Mouse (Mus musculus): ENCODE results near the gene Spock2. TPM values are rescaled to one million over a fixed set of nuclear protein-coding genes. Genes with fewer than 3 reads are reported as not detected.
"Not testable (repeated sequence)": the region's sequence is repeated elsewhere in the genome, so short reads cannot be mapped to it uniquely, and the experiment has no call there.

The Spock2 gene
- polyA plus RNA-seq, 1 experiment from 2014 or later: 19.2 TPM

DNA sequence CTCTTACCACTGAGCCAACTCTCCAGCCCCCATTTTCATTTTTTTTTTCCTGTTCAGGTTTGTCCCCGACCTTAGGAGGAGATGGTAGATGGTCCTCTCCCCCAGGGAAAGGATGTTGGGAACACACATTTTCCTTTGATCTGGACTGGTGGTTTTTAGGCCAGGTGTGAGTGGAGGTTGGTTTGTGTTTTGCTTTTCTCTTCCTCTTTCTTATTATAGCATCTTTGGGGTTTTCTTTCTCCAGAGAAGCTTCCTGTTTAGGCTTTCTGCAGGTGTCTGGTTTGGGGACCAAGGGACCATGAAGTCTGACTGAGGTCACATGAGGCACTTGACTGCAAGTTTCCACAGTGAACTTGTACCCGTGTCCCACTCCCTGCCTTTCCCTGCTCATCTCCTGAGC, 62.3 kb downstream of the Spock2 start:
- Histone ChIP-seq H3K9ac (ENCODE audit: low read depth, low read length) (no peak overlapping the region), H3K4me1 (replicated peaks; ENCODE audit: control insufficient read depth, insufficient read depth, low read length) (no peaks in the 10 kb centered on the region), H3K27me3 (ENCODE audit: control insufficient read depth, insufficient read depth, low read length) (no peaks in the 10 kb centered on the region), H3K36me3 (ENCODE audit: control insufficient read depth, insufficient read depth, low read length) (no peaks in the 10 kb centered on the region), H3K9me3 (ENCODE audit: control insufficient read depth, low read length) (no peaks in the 10 kb centered on the region), H3K27ac (ENCODE audit: low read depth, low read length) (no peak overlapping the region), H3K4me3 (ENCODE audit: low read depth, low read length) (no peak overlapping the region), H3K4me2 (replicated peaks; ENCODE audit: low read depth, low read length) (no peak overlapping the region)
- ATAC-seq (ENCODE audit: low FRiP score) (no peak), DNase-seq (ENCODE audit: low spot score) (no peak)
- WGBS: 82% methylated on average over 2 of the region's 2 CpGs

DNA sequence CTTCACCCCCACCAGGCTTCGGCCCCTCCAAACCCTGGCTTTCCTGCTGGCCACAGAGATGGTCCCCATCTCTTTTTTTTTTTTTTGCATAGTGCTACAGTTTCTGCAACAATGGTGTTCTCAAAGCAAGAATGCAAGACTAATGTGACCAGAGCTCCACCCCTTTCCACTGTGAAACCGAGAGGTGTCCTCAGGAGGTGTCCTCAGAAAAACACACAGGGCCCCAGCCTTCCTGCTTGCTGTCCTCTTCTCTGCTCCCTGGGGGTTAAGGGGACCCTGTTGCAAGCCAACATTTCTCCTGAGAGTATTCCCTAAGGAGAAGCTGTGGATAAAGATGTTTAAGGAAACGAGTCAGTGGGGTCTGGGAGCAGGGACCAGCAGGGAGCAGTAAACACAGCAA, 62.9 kb downstream of the Spock2 start:
- H3K4me3 ChIP-seq (ENCODE audit: low read depth, low read length): no peak overlapping the region
- 67% methylated on average over 3 of the region's 3 CpGs for WGBS
- H3K27me3 ChIP-seq (ENCODE audit: control insufficient read depth, insufficient read depth, low read length): no peaks in the 10 kb centered on the region
- DNase-seq (ENCODE audit: low spot score) (no peak), ATAC-seq (ENCODE audit: low FRiP score) (no peak)
- no peak overlapping the region for H3K27ac ChIP-seq (ENCODE audit: low read depth, low read length)
- H3K9ac ChIP-seq (ENCODE audit: low read depth, low read length): no peak overlapping the region
- H3K36me3 ChIP-seq (ENCODE audit: control insufficient read depth, insufficient read depth, low read length): no peaks in the 10 kb centered on the region
- H3K4me1 ChIP-seq (replicated peaks; ENCODE audit: control insufficient read depth, insufficient read depth, low read length): no peaks in the 10 kb centered on the region
- H3K9me3 ChIP-seq (ENCODE audit: control insufficient read depth, low read length): no peaks in the 10 kb centered on the region
- H3K4me2 ChIP-seq (replicated peaks; ENCODE audit: low read depth, low read length): no peak overlapping the region

DNA sequence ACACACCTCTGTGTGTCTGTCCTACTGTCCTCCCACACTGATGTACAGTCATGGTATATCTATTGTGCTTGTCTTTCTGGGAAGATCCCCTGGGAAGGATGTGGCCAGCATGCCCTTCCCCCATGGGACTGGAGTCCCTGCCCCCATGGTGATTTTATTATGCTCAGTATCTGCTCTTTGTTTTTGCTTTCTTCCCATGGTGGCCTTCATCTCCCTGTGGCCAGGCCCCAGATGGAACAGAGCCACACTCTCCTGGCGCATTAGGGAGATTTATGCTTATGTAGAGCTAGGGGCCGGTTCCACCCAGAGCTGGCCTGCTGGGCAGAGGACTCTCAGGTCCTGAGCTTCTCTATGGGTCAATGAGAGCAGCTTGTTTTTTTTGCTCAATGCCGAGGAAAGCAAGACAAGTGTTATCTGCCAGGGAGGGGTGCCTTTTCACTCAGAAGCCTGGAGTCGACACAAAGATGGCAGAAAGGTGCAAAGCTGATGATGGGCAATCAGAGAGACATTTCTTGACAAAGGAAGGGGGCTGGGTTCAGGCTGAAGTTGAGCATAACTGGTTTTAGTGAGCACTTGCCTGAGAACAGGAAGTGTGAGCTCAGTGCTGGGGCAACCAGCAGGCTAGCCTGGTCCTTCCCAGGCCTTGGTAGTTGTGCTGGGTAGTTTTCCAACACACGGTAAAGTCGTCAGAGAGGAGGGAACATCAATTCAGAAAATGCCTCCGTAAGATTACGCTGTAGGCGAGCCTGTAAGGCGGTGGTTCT, 64.5 kb downstream of the Spock2 start:
- Histone ChIP-seq H3K4me2 (replicated peaks; ENCODE audit: low read depth, low read length) (no peak overlapping the region), H3K36me3 (ENCODE audit: control insufficient read depth, insufficient read depth, low read length) (no peaks in the 10 kb centered on the region), H3K9ac (ENCODE audit: low read depth, low read length) (no peak overlapping the region), H3K27ac (ENCODE audit: low read depth, low read length) (no peak overlapping the region), H3K4me1 (replicated peaks; ENCODE audit: control insufficient read depth, insufficient read depth, low read length) (no peaks in the 10 kb centered on the region), H3K9me3 (ENCODE audit: control insufficient read depth, low read length) (no peaks in the 10 kb centered on the region), H3K27me3 (ENCODE audit: control insufficient read depth, insufficient read depth, low read length) (no peaks in the 10 kb centered on the region), H3K4me3 (ENCODE audit: low read depth, low read length) (no peak overlapping the region)
- no peak for DNase-seq (ENCODE audit: low spot score)
- 83% methylated on average over 10 of the region's 10 CpGs for WGBS
- no peak for ATAC-seq (ENCODE audit: low FRiP score)

DNA sequence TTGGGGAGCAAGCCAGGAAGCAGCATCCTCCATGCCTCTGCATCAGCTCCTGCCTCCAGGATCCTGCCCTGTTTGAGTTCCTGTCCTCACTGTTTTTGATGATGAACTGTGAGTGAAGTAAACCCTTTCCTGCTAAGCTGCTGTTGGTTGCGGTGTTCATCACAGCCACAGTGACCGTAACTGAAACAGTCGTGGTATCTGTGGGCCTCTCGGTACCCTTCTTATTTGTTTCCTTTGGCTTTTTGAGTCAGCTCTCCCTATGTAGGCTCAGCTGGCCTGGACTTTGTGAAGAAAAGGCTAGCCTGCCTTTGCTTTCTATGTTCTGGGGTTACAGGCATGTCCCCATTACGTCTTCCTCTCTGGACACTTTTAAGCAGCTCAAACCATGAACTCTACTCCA, 65.3 kb downstream of the Spock2 start:
- no peak for DNase-seq (ENCODE audit: low spot score)
- no peak overlapping the region for H3K4me3 ChIP-seq (ENCODE audit: low read depth, low read length)
- H3K36me3 ChIP-seq (ENCODE audit: control insufficient read depth, insufficient read depth, low read length): no peaks in the 10 kb centered on the region
- H3K4me1 ChIP-seq (replicated peaks; ENCODE audit: control insufficient read depth, insufficient read depth, low read length): no peaks in the 10 kb centered on the region
- no peak overlapping the region for H3K27ac ChIP-seq (ENCODE audit: low read depth, low read length)
- H3K9ac ChIP-seq (ENCODE audit: low read depth, low read length): no peak overlapping the region
- ATAC-seq (ENCODE audit: low FRiP score): no peak
- 97% methylated on average over 5 of the region's 5 CpGs for WGBS
- no peaks in the 10 kb centered on the region for H3K27me3 ChIP-seq (ENCODE audit: control insufficient read depth, insufficient read depth, low read length)
- no peak overlapping the region for H3K4me2 ChIP-seq (replicated peaks; ENCODE audit: low read depth, low read length)
- H3K9me3 ChIP-seq (ENCODE audit: control insufficient read depth, low read length): no peaks in the 10 kb centered on the region

DNA sequence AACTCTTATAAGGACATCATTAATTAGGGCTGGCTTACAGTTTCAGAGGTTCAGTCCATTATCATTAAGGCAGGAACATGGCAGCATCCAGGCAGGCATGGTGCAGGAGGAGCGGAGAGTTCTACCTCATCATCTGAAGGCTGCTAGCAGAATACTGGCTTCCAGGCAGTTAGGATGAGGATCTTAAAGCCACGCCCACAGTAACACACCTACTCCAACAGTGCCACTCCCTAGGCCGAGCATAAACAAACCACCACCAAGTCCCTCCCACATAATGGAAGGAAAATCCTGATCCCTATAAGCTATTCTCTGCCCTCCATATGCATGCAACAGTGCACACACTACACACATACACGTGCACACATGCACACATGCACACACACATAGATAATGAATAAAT, 66.3 kb downstream of the Spock2 start:
- no peaks in the 10 kb centered on the region for H3K9me3 ChIP-seq (ENCODE audit: control insufficient read depth, low read length)
- no peaks in the 10 kb centered on the region for H3K36me3 ChIP-seq (ENCODE audit: control insufficient read depth, insufficient read depth, low read length)
- DNase-seq (ENCODE audit: low spot score): no peak
- no peak overlapping the region for H3K4me3 ChIP-seq (ENCODE audit: low read depth, low read length)
- WGBS: 93% methylated on average over 4 of the region's 4 CpGs
- no peak overlapping the region for H3K4me2 ChIP-seq (replicated peaks; ENCODE audit: low read depth, low read length)
- H3K4me1 ChIP-seq (replicated peaks; ENCODE audit: control insufficient read depth, insufficient read depth, low read length): no peaks in the 10 kb centered on the region
- no peak overlapping the region for H3K27ac ChIP-seq (ENCODE audit: low read depth, low read length)
- no peak overlapping the region for H3K9ac ChIP-seq (ENCODE audit: low read depth, low read length)
- no peaks in the 10 kb centered on the region for H3K27me3 ChIP-seq (ENCODE audit: control insufficient read depth, insufficient read depth, low read length)
- no peak for ATAC-seq (ENCODE audit: low FRiP score)

DNA sequence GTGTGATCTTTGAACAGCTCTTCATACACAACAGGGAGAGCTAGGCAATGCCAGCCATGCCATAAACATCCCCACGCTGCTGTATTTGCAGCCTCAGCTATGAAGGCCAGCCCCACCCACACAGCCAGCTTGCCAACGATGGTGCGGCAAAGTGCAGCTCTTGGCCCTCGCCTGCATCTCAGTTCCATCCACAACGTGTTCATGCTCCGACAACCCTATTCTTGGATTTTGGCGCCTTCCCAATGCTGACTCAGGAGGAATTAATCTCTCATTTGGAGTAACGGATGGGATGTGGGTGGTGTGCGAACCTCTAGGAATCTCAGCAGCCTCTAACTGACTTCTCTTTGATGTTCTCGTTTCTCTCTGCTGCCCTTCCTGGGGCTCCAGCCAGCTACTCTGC, 67.0 kb downstream of the Spock2 start:
- Histone ChIP-seq H3K4me1 (replicated peaks; ENCODE audit: control insufficient read depth, insufficient read depth, low read length) (no peaks in the 10 kb centered on the region), H3K9ac (ENCODE audit: low read depth, low read length) (no peak overlapping the region), H3K27ac (ENCODE audit: low read depth, low read length) (no peak overlapping the region), H3K4me2 (replicated peaks; ENCODE audit: low read depth, low read length) (no peak overlapping the region), H3K9me3 (ENCODE audit: control insufficient read depth, low read length) (no peaks in the 10 kb centered on the region), H3K4me3 (ENCODE audit: low read depth, low read length) (no peak overlapping the region), H3K36me3 (ENCODE audit: control insufficient read depth, insufficient read depth, low read length) (no peaks in the 10 kb centered on the region), H3K27me3 (ENCODE audit: control insufficient read depth, insufficient read depth, low read length) (no peaks in the 10 kb centered on the region)
- no peak for ATAC-seq (ENCODE audit: low FRiP score)
- no peak for DNase-seq (ENCODE audit: low spot score)
- WGBS: 89% methylated on average over 10 of the region's 10 CpGs

DNA sequence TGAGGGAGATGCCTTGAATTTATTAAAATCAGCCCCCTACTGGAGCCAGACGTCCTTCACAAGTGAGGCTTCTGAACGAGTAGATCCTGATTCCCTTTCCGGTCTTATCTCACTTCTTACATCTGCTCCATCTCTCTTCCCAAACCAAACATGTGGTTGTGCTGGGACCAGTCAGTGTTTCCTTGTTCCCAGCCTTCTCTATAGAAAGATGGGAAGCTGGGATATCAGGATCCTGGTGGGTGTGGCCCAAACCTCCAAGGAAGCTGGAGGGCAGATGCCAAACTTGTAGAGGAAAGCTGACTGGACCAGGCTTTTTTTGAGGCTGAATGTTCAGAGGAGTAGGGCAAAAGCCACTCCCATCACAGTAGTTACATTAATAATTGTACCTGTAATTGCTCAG, 68.5 kb downstream of the Spock2 start:
- no peak overlapping the region for H3K4me3 ChIP-seq (ENCODE audit: low read depth, low read length)
- H3K9ac ChIP-seq (ENCODE audit: low read depth, low read length): no peak overlapping the region
- WGBS: 72% methylated on average over 3 of the region's 3 CpGs
- no peak overlapping the region for H3K4me2 ChIP-seq (replicated peaks; ENCODE audit: low read depth, low read length)
- H3K27ac ChIP-seq (ENCODE audit: low read depth, low read length): no peak overlapping the region
- no peak for ATAC-seq (ENCODE audit: low FRiP score)
- H3K9me3 ChIP-seq (ENCODE audit: control insufficient read depth, low read length): no peaks in the 10 kb centered on the region
- H3K27me3 ChIP-seq (ENCODE audit: control insufficient read depth, insufficient read depth, low read length): no peaks in the 10 kb centered on the region
- no peak for DNase-seq (ENCODE audit: low spot score)
- H3K4me1 ChIP-seq (replicated peaks; ENCODE audit: control insufficient read depth, insufficient read depth, low read length): no peaks in the 10 kb centered on the region
- no peaks in the 10 kb centered on the region for H3K36me3 ChIP-seq (ENCODE audit: control insufficient read depth, insufficient read depth, low read length)

DNA sequence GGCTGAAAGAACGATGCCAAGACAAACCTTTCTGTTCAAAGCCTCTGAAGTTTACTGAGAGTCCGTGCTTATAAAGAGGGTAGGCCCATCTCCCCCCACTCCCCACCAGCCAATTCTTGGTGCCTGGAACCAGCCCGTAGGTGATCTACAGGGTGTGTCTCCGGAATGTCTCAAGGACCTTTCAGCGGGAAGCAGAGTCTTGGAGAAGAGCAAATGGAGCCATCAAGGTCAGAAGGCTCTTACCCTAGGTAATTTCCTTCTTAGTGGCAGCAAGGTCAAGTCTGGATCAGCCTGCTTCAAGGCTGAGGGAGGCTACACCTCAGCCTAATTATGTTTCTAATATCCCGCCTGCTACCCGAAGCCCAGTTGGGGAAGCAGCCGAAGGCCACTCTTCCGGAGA, 69.3 kb downstream of the Spock2 start:
- H3K9me3 ChIP-seq (ENCODE audit: control insufficient read depth, low read length); H3K27ac ChIP-seq (ENCODE audit: low read depth, low read length); H3K4me3 ChIP-seq (ENCODE audit: low read depth, low read length); H3K36me3 ChIP-seq (ENCODE audit: control insufficient read depth, insufficient read depth, low read length); H3K4me1 ChIP-seq (replicated peaks; ENCODE audit: control insufficient read depth, insufficient read depth, low read length); DNase-seq (ENCODE audit: low spot score); H3K9ac ChIP-seq (ENCODE audit: low read depth, low read length); H3K4me2 ChIP-seq (replicated peaks; ENCODE audit: low read depth, low read length); H3K27me3 ChIP-seq (ENCODE audit: control insufficient read depth, insufficient read depth, low read length); ATAC-seq (ENCODE audit: low FRiP score): not testable (repeated sequence)
- WGBS: 91% methylated on average over 9 of the region's 9 CpGs

Measured in hindbrain, embryonic 11.5 days (tissue).